ENCODE assay signal across 9 mouse cellular contexts in genomic region chr2:165054888-165055852, GRCm38 (mm10). TPM values are rescaled to one million over a fixed set of nuclear protein-coding genes. Genes with fewer than 3 reads are reported as not detected.
DNase-seq lines count a peak whose midpoint lies in the region; ATAC-seq and TF ChIP-seq lines count a peak whose summit lies in the region.
"Had no signal": no experiment of that assay in that cellular context is flagged by ENCODE, and none has a peak within 500 bp of the region (broad histone marks: within the 10 kb centered on the region; RNA-seq: fewer than 3 reads in every experiment).

TSS of gene Cd40 (plus strand) at chr2:165055627.

- DNase-seq in A20 (ENCODE audit: low read depth, low spot score), result peak; percentile 92
- peak; percentile 88 for DNase-seq in adrenal gland, postnatal 14 days
- DNase-seq in gastrocnemius, adult 2 months, result peak; percentile 79
- no peak for DNase-seq in hindbrain, embryonic 14.5 days (ENCODE audit: low spot score)
- DNase-seq in midbrain, embryonic 14.5 days, result peak; percentile 61

- peak within 1 kb of the TSS; percentile 7 for H3K4me2 ChIP-seq in hindbrain, embryonic 14.5 days (replicated peaks)
- peak within 1 kb of the TSS; percentile 45 for H3K4me2 ChIP-seq in limb, embryonic 15.5 days
- peak within 1 kb of the TSS; percentile 7 for H3K4me2 ChIP-seq in midbrain, embryonic 14.5 days (ENCODE audit: low read length)
- H3K4me2 ChIP-seq in stomach, embryonic 16.5 days (ENCODE audit: low read depth, low read length), result peak within 1 kb of the TSS; percentile 55

- H3K36me3 ChIP-seq in hindbrain, embryonic 14.5 days (replicated peaks; ENCODE audit: control insufficient read depth, insufficient read depth), result no peaks in the 10 kb centered on the region
- H3K36me3 ChIP-seq in limb, embryonic 15.5 days, result no peaks in the 10 kb centered on the region
- no peaks in the 10 kb centered on the region for H3K36me3 ChIP-seq in midbrain, embryonic 14.5 days (ENCODE audit: control insufficient read depth, insufficient read depth, low read length)
- no peaks in the 10 kb centered on the region for H3K36me3 ChIP-seq in stomach, embryonic 16.5 days (ENCODE audit: control insufficient read depth, insufficient read depth, low read length)

- no peaks in the 10 kb centered on the region for H3K27me3 ChIP-seq in hindbrain, embryonic 14.5 days (ENCODE audit: control insufficient read depth, insufficient read depth, low read length)
- 0 out of 2 replicates have a peak, but pooled peaks cover 6% of the 10 kb centered on the region for H3K27me3 ChIP-seq in limb, embryonic 15.5 days
- 0 out of 2 replicates have a peak, but pooled peaks cover 3% of the 10 kb centered on the region for H3K27me3 ChIP-seq in midbrain, embryonic 14.5 days (ENCODE audit: control insufficient read depth, insufficient read depth, low read length)
- no peaks in the 10 kb centered on the region for H3K27me3 ChIP-seq in stomach, embryonic 16.5 days (ENCODE audit: control insufficient read depth, insufficient read depth, low read length)

- no peak within 1 kb of the TSS for H3K9ac ChIP-seq in hindbrain, embryonic 14.5 days
- H3K9ac ChIP-seq in limb, embryonic 15.5 days, result no peak within 1 kb of the TSS
- H3K9ac ChIP-seq in midbrain, embryonic 14.5 days (replicated peaks; ENCODE audit: low read length), result no peak within 1 kb of the TSS
- peak within 1 kb of the TSS; percentile 50 for H3K9ac ChIP-seq in stomach, embryonic 16.5 days (ENCODE audit: low read length)

- H3K4me3 ChIP-seq in gastrocnemius, adult 2 months, result peak within 1 kb of the TSS; percentile 66
- H3K4me3 ChIP-seq in hindbrain, embryonic 14.5 days (replicated peaks; ENCODE audit: low read length), result peak within 1 kb of the TSS; percentile 3
- H3K4me3 ChIP-seq in limb, embryonic 15.5 days, result peak within 1 kb of the TSS; percentile 30
- no peak within 1 kb of the TSS for H3K4me3 ChIP-seq in midbrain, embryonic 14.5 days (replicated peaks; ENCODE audit: low read depth, low read length)
- H3K4me3 ChIP-seq in stomach, embryonic 16.5 days (replicated peaks; ENCODE audit: low read length), result peak within 1 kb of the TSS; percentile 42

- no peak for TF ChIP-seq CTCF in gastrocnemius, adult 2 months (IDR thresholded peaks at IDR 0.05)

- intact Hi-C loops in gastrocnemius, adult 2 months (cut with DNase I), result no loop called here

- 15% methylated on average over 25 of the region's 25 CpGs for WGBS in hindbrain, embryonic 14.5 days
- WGBS in limb, embryonic 15.5 days, result 16% methylated on average over 25 of the region's 25 CpGs
- 14% methylated on average over 25 of the region's 25 CpGs for WGBS in midbrain, embryonic 14.5 days
- 11% methylated on average over 25 of the region's 25 CpGs for WGBS in stomach, embryonic 16.5 days

- H3K4me1 ChIP-seq in hindbrain, embryonic 14.5 days (replicated peaks; ENCODE audit: control insufficient read depth, insufficient read depth, low read length), result 0 out of 2 replicates have a peak, but pooled peaks cover 4% of the 10 kb centered on the region
- peaks cover 11% of the 10 kb centered on the region for H3K4me1 ChIP-seq in limb, embryonic 15.5 days
- peaks cover 18% of the 10 kb centered on the region for H3K4me1 ChIP-seq in midbrain, embryonic 14.5 days (ENCODE audit: control insufficient read depth, insufficient read depth, low read length)
- 0 out of 2 replicates have a peak, but pooled peaks cover 6% of the 10 kb centered on the region for H3K4me1 ChIP-seq in stomach, embryonic 16.5 days (ENCODE audit: control insufficient read depth, insufficient read depth, low read length)

- no peaks in the 10 kb centered on the region for H3K9me3 ChIP-seq in hindbrain, embryonic 14.5 days (ENCODE audit: control insufficient read depth, low read length)
- H3K9me3 ChIP-seq in limb, embryonic 15.5 days, result no peaks in the 10 kb centered on the region
- no peaks in the 10 kb centered on the region for H3K9me3 ChIP-seq in midbrain, embryonic 14.5 days (ENCODE audit: control insufficient read depth, low read length)
- no peaks in the 10 kb centered on the region; the same call in 1 of the 2 replicates for H3K9me3 ChIP-seq in stomach, embryonic 16.5 days (replicated peaks; ENCODE audit: control insufficient read depth, low read length)

- peak within 1 kb of the TSS; percentile 63 for H3K27ac ChIP-seq in gastrocnemius, adult 2 months
- no peak within 1 kb of the TSS for H3K27ac ChIP-seq in hindbrain, embryonic 14.5 days
- 0 out of 2 replicates have a peak within 1 kb of the TSS, but pooled peaks have one; percentile 22 for H3K27ac ChIP-seq in limb, embryonic 15.5 days
- no peak within 1 kb of the TSS for H3K27ac ChIP-seq in midbrain, embryonic 14.5 days (replicated peaks; ENCODE audit: low read depth, low read length)
- H3K27ac ChIP-seq in stomach, embryonic 16.5 days (ENCODE audit: low read length), result no peak within 1 kb of the TSS

- 0 out of 2 replicates have a peak, but pooled peaks have one; percentile 40 for ATAC-seq in hindbrain, embryonic 14.5 days (ENCODE audit: low FRiP score)
- ATAC-seq in limb, embryonic 15.5 days (ENCODE audit: insufficient number of reproducible peaks, low FRiP score, low TSS enrichment, low read depth), result no peak
- ATAC-seq in midbrain, embryonic 14.5 days (ENCODE audit: low FRiP score, low TSS enrichment), result no peak
- peak; percentile 83 for ATAC-seq in stomach, embryonic 16.5 days (ENCODE audit: insufficient read depth, low FRiP score)
- no peak for ATAC-seq in frontal cortex, adult (ENCODE audit: low TSS enrichment)
- ATAC-seq: Patski had no signal

RNA-seq across cellular contexts. Expression of gene Cd40, which starts in this region (rescaled TPM):
- total RNA-seq in adrenal gland, postnatal 14 days (2021), result 3.3 and 6.5 TPM in 2 replicates
- under 1 TPM; 0.69 to 0.75 TPM for total RNA-seq in gastrocnemius, adult 2 months (2021)
- polyA plus RNA-seq in hindbrain, embryonic 14.5 days (2014; fragmentation: Nextera tagmentation; extraction: Ambion mirVana), result 6.3 and 8.3 TPM in 2 replicates
- polyA plus RNA-seq in limb, embryonic 15.5 days (2015; fragmentation: Nextera tagmentation; extraction: Ambion mirVana), result 7.0 and 7.5 TPM in 2 replicates
- polyA plus RNA-seq in midbrain, embryonic 14.5 days (2014; fragmentation: Nextera tagmentation; extraction: Ambion mirVana), result 5.1 and 7.3 TPM in 2 replicates
- polyA plus RNA-seq in stomach, embryonic 16.5 days (2015; fragmentation: Nextera tagmentation; extraction: Ambion mirVana), result 7.0 and 7.5 TPM in 2 replicates

Comparison
In these comparisons a context has a peak if more than half of its experiments do, and no peak if none do; other contexts are left out.
1. Peak in DNase-seq, H3K4me3 ChIP-seq and H3K27ac ChIP-seq in gastrocnemius, adult 2 months; RNA of the gene not detected or under 1 TPM.
2. ATAC-seq: peak in hindbrain, embryonic 14.5 days (single experiment) and stomach, embryonic 16.5 days (single experiment); none in limb, embryonic 15.5 days (single experiment), midbrain, embryonic 14.5 days (single experiment) and frontal cortex, adult (single experiment).
3. Peak in every context shown above with its lines, with median percentiles within 50 percentile points of each other: H3K4me2 ChIP-seq.